Mouse (Mus musculus): Measurements from ENCODE around the gene Sec16a. TPM values are rescaled to one million over a fixed set of nuclear protein-coding genes. Genes with fewer than 3 reads are reported as not detected.

Sec16a gene
- total RNA-seq, 2 experiments from 2014 or later: 38.2 to 45.5 TPM

Small RNA genes within 50 kb of the gene (microRNA-seq; reads per million reads assigned to microRNA genes)
- 0.47 to 2.4 reads per million in 2 experiments for gene Mir6996

Other genes starting within 250 kb of the Sec16a start
- gene Lhx3, start 236.9 kb downstream of the Sec16a start, total RNA-seq (2021): not detected
- gene Qsox2, start 207.7 kb downstream of the Sec16a start, total RNA-seq (2021): 10 to 100 TPM; 11.8 to 12.8 TPM
- gene Ccdc187, start 150.7 kb downstream of the Sec16a start, total RNA-seq (2021): under 1 TPM; 0.05 to 0.22 TPM
- gene Gpsm1, start 129.7 kb downstream of the Sec16a start, total RNA-seq (2021): 100 to 1,000 TPM; 168 to 234 TPM
- 10 to 100 TPM; 14.8 to 16.3 TPM for gene Dnlz, start 93.1 kb downstream of the Sec16a start, total RNA-seq (2021)
- gene Card9, start 84.3 kb downstream of the Sec16a start, total RNA-seq (2021): 1 to 10 TPM; 1.2 to 1.3 TPM
- gene Snapc4, start 64.6 kb downstream of the Sec16a start, total RNA-seq (2021): 10 to 100 TPM; 13.0 to 15.5 TPM
- 10 to 100 TPM; 58.5 to 58.8 TPM for gene Entr1, start 55.9 kb downstream of the Sec16a start, total RNA-seq (2021)
- gene Pmpca, start 55.9 kb downstream of the Sec16a start, total RNA-seq (2021): 100 to 1,000 TPM; 116 to 130 TPM
- 10 to 100 TPM; 15.3 to 17.1 TPM for gene Inpp5e, start 36.0 kb downstream of the Sec16a start, total RNA-seq (2021)
- gene Notch1, start 71.4 kb upstream of the Sec16a start, total RNA-seq (2021): 10 to 100 TPM; 54.0 to 54.3 TPM
- 100 to 1,000 TPM; 325 to 346 TPM for gene Egfl7, start 134.8 kb upstream of the Sec16a start, total RNA-seq (2021)
- gene Gm20532, start 141.4 kb upstream of the Sec16a start, total RNA-seq (2021): under 1 TPM in 1 of 2 experiments, not detected in 1; 0.36 TPM
- 10 to 100 TPM; 53.3 to 78.7 TPM for gene Agpat2, start 159.2 kb upstream of the Sec16a start, total RNA-seq (2021)
- 10 to 100 TPM; 13.8 to 16.8 TPM for gene Fam69b, start 183.2 kb upstream of the Sec16a start, total RNA-seq (2021)
- gene Lcn4, start 226.1 kb upstream of the Sec16a start, total RNA-seq (2021): not detected